Mouse (Mus musculus) v-Abl transformed pro-B cells (cell line): ENCODE results near the gene Cebpb.

Experiments used
- in situ Hi-C, 2 experiments: fragments of 400-800 bp; cut with MboI; formaldehyde crosslinking; loops; one replicate each; pipeline ENCODE4 v1.15.1; 2025; ENCODE audit not compliant: unreplicated experiment in 2 of 2

Cebpb gene

DNA sequence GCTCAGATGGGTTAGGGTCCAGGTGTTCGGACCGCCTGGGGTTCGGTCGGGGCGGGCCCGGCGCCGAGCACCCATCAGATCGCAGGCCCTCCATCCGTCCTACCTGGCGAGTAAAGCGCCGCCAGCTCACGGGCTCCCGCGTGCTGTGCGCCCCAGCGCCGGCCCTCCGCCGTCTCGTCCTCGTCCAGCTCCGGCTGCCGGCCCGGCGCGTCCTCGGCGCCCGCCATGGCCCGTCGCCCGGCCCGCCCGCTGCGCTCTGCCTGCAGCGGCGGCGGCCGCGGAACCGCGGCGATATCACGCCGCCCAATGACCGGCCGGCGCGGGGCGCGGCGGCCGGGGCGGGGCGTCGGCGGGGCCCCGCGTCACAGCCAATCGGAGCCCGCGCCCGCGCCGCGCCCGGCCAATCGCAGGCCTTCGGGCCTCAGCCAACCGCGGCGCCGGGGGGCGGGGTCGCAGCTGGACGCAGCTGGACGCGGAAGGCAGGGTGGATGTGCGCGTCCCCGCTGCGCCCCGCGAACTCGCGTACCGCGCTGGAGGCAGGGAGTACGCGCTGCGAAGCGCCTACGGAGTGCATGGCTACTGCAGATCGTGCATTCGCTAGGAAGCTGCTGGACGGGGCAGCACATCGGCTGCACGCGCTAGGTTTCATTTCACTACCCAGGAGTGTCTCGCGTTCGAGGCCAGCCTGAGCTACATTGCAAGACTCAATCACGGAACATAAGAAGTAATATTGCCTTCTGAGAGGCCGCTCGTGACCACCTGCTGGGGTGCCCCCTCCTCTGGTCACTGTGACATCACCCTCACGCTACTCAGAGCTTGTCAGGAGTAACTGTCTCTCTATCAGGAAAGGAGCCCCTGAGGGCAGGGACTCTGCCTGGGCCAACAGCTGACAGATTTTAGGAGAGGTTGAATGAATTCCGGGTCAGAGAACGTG is 27.2 kb upstream of the Cebpb start, which contains the start of gene Gm20431:
Gm20431 (minus strand) TSS at position 227 of the 934 bp plus-strand sequence.
- in situ Hi-C loops = loop anchor here in 1 of 2 experiments (25.0 kb wide), 1 partner anchor 1024 kb away; no protein-coding TSS in a partner anchor

DNA sequence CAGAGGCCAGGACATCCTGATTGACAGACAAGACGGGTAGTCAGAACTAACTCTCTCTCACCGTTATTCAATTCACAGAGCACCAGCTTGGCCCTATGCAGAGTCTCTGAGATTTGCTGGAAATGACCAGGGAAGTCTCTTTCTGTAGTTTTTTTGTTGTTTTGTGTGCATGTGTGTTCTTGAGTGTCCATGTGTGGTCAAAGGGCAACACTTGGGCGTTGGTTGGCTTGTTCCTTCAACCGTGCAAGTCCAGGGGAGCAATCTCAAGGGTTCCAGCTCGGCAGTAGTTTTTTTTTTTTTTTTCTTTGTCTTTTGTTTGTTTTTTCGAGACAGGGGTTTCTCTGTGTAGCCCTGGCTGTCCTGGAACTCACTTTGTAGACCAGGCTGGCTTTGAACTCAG is 26.0 kb upstream of the Cebpb start:
- in situ Hi-C loops = loop anchor here in 1 of 2 experiments (25.0 kb wide), 1 partner anchor 1025 kb away; no protein-coding TSS in a partner anchor

DNA sequence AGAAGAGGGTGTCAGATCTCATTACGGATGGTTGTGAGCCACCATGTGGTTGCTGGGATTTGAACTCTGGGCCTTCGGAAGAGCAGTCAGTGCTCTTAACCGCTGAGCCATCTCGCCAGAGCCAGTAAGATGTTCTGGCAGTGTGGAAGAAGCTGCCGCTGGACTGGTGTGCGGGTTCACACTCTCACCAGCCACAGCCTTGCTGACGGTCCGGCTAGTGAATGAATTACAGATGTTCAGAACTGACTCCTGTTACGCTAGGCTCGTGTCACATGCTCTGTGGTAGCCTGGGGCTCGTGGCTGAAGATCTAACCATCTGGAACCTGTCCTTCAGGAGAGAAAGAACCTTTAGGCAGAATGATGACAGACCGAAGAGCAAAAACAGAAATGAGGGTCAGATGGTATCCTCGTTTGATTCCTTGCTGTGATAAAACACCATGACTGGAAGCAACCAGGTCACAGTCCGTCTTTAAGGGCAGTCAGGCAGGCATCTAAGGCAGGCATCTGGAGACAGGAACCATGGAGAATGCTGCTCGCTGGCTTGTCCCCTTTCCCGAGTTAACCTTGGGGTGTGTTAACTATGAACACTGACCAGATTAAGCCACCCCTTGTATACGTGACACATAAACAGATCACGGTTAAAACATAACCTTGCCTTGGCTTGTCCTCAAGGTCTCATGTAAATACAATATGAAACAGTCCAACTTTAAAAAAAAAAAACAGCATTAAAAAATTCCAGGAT is 22.6 kb upstream of the Cebpb start:
- in situ Hi-C loops = loop anchor here in 1 of 2 experiments (25.0 kb wide), 1 partner anchor 1029 kb away; no protein-coding TSS in a partner anchor

GRCm38 (mm10) chr2:167668426-167668825 is 20.3 kb upstream of the Cebpb start:
- in situ Hi-C loops = loop anchor here in 1 of 2 experiments (25.0 kb wide), 1 partner anchor 1031 kb away; no protein-coding TSS in a partner anchor

GRCm38 (mm10) chr2:167669398-167669797 is 19.3 kb upstream of the Cebpb start:
- in situ Hi-C loops = loop anchor here in 1 of 2 experiments (25.0 kb wide), 1 partner anchor 1032 kb away; no protein-coding TSS in a partner anchor

DNA sequence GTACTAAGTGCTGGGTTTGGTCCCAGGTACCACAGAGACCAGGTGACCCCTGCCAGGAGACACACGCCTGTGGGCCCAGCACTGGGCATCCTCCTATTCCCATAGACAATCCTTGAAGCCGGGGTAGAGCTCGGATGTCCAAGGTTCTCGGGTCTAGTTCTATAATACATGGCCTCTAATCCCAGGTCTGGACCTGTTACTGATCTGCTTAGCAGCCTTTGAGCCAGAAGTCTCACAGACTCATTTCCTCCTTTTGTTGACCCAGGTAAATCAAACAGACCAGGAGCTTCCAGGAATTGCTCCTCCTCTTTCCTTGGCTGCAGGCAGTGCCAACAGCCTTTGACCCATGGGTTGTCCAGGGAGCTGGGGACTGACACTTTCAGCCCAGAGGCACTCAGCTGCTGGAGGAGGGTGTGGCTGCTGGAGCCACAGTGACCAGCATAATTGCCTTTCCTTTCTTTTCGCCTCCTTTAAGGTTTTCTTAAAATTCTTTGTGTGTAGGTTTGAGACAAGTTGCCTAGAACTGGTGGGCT is 17.5 kb upstream of the Cebpb start:
- in situ Hi-C loops = loop anchor here in 1 of 2 experiments (10.0 to 25.0 kb wide), 2 partner anchors 246 to 1034 kb away; partner anchors contain the start of gene Slc9a8

GRCm38 (mm10) chr2:167672212-167672685 is 16.5 kb upstream of the Cebpb start:
- in situ Hi-C loops = loop anchor here in 1 of 2 experiments (10.0 to 25.0 kb wide), 2 partner anchors 247 to 1035 kb away; partner anchors contain the start of gene Slc9a8

DNA sequence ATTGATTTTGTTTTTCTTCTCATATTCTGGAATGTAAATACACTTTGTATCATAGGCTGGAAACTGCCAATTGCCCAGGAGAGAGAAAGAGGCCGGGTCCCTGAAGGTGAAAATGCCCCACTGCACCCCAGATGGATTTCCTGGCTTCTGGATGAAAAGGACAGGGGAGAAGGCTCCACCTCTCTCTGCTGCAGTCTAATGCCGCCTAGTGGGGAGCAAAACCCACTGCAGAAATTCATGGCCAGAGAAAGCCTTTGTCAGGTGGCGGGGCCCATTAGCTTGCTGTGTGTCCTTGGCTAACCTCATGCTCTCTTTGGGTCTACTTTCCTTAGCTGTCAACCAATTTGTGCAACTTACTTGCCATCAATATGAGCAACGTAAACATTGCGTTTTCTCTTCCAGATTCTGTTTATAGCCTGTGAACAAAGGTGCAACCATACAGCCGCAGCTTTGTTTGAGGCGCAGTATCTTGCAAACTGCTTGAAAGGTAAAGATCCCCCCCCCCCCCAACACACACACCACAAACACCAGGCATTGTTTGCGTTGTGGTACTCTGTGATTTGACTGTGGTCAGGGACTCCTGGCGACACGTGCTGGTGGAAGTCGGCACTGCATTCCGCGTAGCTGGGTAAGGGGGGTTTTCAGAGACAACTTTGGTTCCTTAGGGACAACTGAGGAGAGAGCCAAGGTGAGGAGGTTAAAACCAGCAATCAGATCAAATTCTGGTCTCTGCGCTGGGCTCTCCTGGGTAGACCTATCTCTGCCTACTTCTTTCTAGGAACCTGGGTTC is 13.4 kb upstream of the Cebpb start:
- in situ Hi-C loops = loop anchor here (5.0 to 10.0 kb wide), 3 partner anchors 33 to 251 kb away; partner anchors contain the start of gene Slc9a8 (in 1 of the 2)

DNA sequence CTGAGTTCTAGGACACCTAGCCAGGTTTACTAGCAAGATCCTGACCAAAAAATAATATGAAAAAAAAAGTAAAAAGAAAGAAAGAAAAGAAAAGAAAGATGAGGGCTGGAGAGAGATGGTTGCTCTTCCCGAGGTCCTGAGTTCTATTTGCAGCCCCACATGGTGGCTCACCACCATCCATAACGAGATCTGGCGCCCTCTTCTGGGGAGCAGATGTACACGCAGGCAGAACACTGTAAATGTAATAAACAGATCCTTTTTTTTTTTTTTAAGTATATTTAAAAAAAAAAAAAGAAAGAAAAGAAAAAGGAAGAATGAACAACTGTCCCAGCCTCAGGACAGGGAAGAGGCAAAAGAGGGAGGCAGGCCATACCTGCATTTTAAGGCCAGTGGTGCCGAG is 10.1 kb upstream of the Cebpb start:
- in situ Hi-C loops = loop anchor here (5.0 to 10.0 kb wide), 3 partner anchors 36 to 254 kb away; partner anchors contain the start of gene Slc9a8 (in 1 of the 2)

- in situ Hi-C loops = loop anchor here (5.0 to 10.0 kb wide), 4 partner anchors 38 to 417 kb away; partner anchors contain the start of gene Slc9a8 (in 1 of the 2)
These were observed 8.7 kb upstream of the Cebpb start for GRCm38 (mm10) chr2:167679902-167680430.

GRCm38 (mm10) chr2:167680657-167681056 is 8.1 kb upstream of the Cebpb start:
- in situ Hi-C loops = loop anchor here (5.0 kb wide), 2 partner anchors 148 to 417 kb away; no protein-coding TSS in a partner anchor

DNA sequence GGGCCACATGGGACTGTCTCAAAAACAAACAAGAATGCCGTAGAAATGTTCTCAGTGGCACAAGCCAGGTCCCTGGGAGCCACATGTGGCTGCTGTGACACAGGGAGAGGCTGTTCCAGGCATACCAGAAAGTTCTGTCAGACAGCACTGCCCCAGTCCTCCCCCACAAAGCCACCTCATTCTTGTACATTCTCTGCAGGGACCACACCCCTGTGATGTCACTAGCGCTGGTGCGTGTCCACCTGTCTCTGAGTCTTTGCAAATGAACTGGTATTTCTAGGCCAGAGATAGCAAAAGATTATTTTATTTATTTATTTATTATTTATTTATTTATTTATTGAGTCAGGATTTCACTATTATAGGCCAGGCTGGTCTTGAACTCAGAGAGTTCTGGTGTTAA is 5.0 kb upstream of the Cebpb start:
- in situ Hi-C loops = loop anchor here (5.0 kb wide), 2 partner anchors 151 to 414 kb away; no protein-coding TSS in a partner anchor

GRCm38 (mm10) chr2:167685137-167685536 is 3.6 kb upstream of the Cebpb start:
- in situ Hi-C loops = loop anchor here (5.0 kb wide), 3 partner anchors 212 to 332 kb away; partner anchors contain the start of gene Ripor3 (in 1 of the 2)

DNA sequence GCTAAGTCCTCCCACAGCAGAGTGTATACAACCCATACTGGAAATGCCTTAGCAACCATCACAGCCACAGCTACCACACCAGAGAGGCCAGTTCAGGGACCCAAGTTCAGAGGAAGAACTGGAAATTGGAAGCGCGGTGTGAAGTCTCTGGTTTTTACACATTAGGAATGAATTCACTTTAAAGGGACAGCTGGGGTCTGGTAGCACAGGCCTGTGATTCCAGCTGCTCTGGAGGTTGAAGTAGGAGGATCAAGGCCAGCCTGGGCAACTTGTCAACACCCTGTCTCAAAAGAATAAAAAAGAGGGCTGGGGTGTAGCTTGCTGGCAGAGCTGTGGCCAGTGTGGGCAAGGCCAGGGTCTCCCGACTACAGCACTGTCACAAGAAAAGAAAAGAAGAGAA is 2.9 kb upstream of the Cebpb start:
- in situ Hi-C loops = loop anchor here (5.0 kb wide), 3 partner anchors 211 to 331 kb away; partner anchors contain the start of gene Ripor3 (in 1 of the 2)

DNA sequence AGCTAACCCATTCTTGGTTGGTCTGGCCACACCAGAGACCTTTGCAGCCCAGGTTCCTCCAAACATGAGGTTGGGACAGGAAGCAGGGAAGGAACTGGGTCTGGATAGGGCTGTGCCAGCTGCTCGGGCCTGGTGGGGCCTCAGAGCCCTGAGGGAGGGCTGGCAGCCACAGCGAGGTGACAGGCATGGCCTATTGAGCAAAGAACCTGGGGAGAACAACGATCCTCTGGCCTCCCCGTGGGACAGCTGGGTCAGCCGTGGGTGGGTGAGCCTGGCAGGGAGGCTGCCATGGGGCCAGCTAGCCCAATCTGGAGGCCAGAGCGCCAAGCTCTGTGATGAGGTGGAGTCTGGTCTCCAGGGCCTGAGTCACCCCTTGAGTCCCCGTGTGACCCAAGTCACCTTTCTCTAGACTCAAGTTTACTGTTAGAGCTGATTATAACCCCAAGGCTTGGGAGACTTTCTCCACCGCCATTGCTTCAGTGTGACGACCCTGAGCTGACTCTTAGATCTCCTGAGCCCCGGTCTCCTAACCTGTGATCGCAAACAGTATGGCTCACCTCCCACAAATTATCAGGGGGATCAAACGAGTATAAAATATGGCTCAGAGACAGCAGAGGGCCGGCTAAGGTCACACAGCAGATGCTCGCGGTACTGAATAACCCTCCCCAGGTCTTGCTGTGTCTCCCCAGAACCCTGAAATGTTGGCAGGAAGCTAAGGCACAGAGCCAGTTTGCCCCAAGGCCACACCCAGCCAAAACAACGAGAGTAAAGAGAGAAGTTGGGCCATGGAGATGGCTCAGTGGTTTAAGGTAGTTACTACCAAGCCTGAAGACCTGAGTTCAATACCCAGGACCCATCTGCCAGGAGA is 2.1 kb upstream of the Cebpb start:
- in situ Hi-C loops = loop anchor here (5.0 kb wide), 3 partner anchors 211 to 331 kb away; partner anchors contain the start of gene Ripor3 (in 1 of the 2)

DNA sequence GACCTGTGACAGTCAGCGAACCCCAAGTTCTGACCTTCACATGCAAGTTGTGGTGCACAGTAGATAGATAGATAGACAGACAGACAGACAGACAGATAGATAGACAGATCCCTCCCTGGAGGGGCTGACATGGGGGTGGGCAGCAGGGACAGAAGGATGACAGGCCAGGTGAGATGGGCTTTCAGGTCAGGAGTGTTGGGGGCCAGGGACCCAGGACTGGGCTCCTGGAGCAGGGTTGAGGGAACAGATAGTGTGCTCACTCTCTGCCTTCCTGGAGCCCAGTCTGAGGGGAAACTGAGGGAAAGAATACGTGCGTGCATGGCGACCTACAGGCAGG is 1.5 kb upstream of the Cebpb start:
- in situ Hi-C loops = loop anchor here (5.0 kb wide), 3 partner anchors 210 to 330 kb away; partner anchors contain the start of gene Ripor3 (in 1 of the 2)

- in situ Hi-C loops = loop anchor here (5.0 kb wide), 3 partner anchors 210 to 330 kb away; partner anchors contain the start of gene Ripor3 (in 1 of the 2)
These were observed 1.0 kb upstream of the Cebpb start for GRCm38 (mm10) chr2:167687651-167688101.
